Mouse (Mus musculus) forebrain, embryonic 11.5 days (tissue): ENCODE measurements around the gene Pcare. TPM values are rescaled to one million over a fixed set of nuclear protein-coding genes. Genes with fewer than 3 reads are reported as not detected.

ENCODE experiments used
- ATAC-seq: fragments of 200-750 bp; cut with Nextera tagmentation; replicated peaks from 2 replicates; pipeline ENCODE4 v1.8.0; 2017; ENCODE audit warnings: moderate TSS enrichment; ENCODE audit not compliant: low FRiP score
- DNase-seq: peaks from one replicate; pipeline ENCODE4 v3.0.0-alpha.2; 2017; ENCODE audit warnings: low spot score
- H3K27ac ChIP-seq: fragments of 300-500 bp; sonication (generic); 2 replicates; pipeline ENCODE4 v1.5.1; 2014; ENCODE audit warnings: low read depth, low read length
- H3K27me3 ChIP-seq: fragments of 300-500 bp; sonication (generic); 2 replicates; pipeline ENCODE4 v1.6.1; 2014; ENCODE audit warnings: mild to moderate bottlenecking, low read length, mixed read lengths; ENCODE audit not compliant: control insufficient read depth, insufficient read depth
- H3K36me3 ChIP-seq: fragments of 300-500 bp; sonication (generic); 2 replicates; pipeline ENCODE4 v1.6.1; 2014; ENCODE audit warnings: mild to moderate bottlenecking, low read length, moderate library complexity, mixed read lengths; ENCODE audit not compliant: control insufficient read depth, insufficient read depth
- H3K4me1 ChIP-seq: fragments of 300-500 bp; sonication (generic); replicated peaks from 2 replicates; pipeline ENCODE4 v1.6.1; 2014; ENCODE audit warnings: low read length, mixed read lengths; ENCODE audit not compliant: control insufficient read depth, insufficient read depth
- H3K4me2 ChIP-seq: fragments of 300-500 bp; sonication (generic); 2 replicates; pipeline ENCODE4 v1.6.1; 2014; ENCODE audit warnings: low read depth, mild to moderate bottlenecking, low read length, moderate library complexity, mixed read lengths; ENCODE audit not compliant: severe bottlenecking
- H3K4me3 ChIP-seq: fragments of 300-500 bp; sonication (generic); 2 replicates; pipeline ENCODE4 v1.5.1; 2014; ENCODE audit warnings: low read depth, low read length
- H3K9ac ChIP-seq: fragments of 300-500 bp; sonication (generic); 2 replicates; pipeline ENCODE4 v1.6.1; 2014; ENCODE audit warnings: low read length
- H3K9me3 ChIP-seq: fragments of 300-500 bp; sonication (generic); 2 replicates; pipeline ENCODE4 v1.6.1; 2016; ENCODE audit warnings: low read length, mixed read lengths; ENCODE audit not compliant: control insufficient read depth
- WGBS: fragments of 180-500 bp; shearing (Covaris S2); extraction: QIAGEN DNeasy Blood & Tissue Kit; methylation state at CpG from one replicate; pipeline ENCODE4 v1.1.7; 2014; 5-methylcytosine and 5-hydroxymethylcytosine counted together
- polyA plus RNA-seq: library from polyadenylated mRNA; unstranded; fragments of >200 nt; fragmentation: Nextera tagmentation; extraction: Ambion mirVana; gene quantifications from 2 replicates; pipeline ENCODE4 v1.2.1, GENCODE M21; 2014

The Pcare gene
- polyA plus RNA-seq, 1 experiment from 2014 or later = not detected

GRCm38 (mm10) chr17:71717881-71718625, 34.6 kb downstream of the Pcare start:
- no peak for DNase-seq
- Histone ChIP-seq H3K4me3 (no peak overlapping the region), H3K4me1 (no peaks in the 10 kb centered on the region), H3K9ac (no peak overlapping the region), H3K36me3 (no peaks in the 10 kb centered on the region), H3K27me3 (no peaks in the 10 kb centered on the region), H3K9me3 (no peaks in the 10 kb centered on the region), H3K4me2 (no peak overlapping the region), H3K27ac (no peak overlapping the region)
- 91% methylated on average over 8 of the region's 8 CpGs for WGBS
- no peak for ATAC-seq

- no peak for ATAC-seq
- no peaks in the 10 kb centered on the region for H3K9me3 ChIP-seq
- 74% methylated on average over 3 of the region's 3 CpGs for WGBS
- H3K9ac ChIP-seq = no peak overlapping the region
- no peak overlapping the region for H3K4me3 ChIP-seq
- no peak for DNase-seq
- H3K4me1 ChIP-seq = no peaks in the 10 kb centered on the region
- no peaks in the 10 kb centered on the region for H3K27me3 ChIP-seq
- H3K27ac ChIP-seq = no peak overlapping the region
- no peaks in the 10 kb centered on the region for H3K36me3 ChIP-seq
- H3K4me2 ChIP-seq = no peak overlapping the region
These were observed 37.7 kb downstream of the Pcare start for GRCm38 (mm10) chr17:71715034-71715433.

- H3K4me2 ChIP-seq = no peak overlapping the region
- ATAC-seq (no peak), DNase-seq (no peak)
- no peak overlapping the region for H3K4me3 ChIP-seq
- no peaks in the 10 kb centered on the region for H3K36me3 ChIP-seq
- no peak overlapping the region for H3K27ac ChIP-seq
- no peaks in the 10 kb centered on the region for H3K27me3 ChIP-seq
- no peak overlapping the region for H3K9ac ChIP-seq
- no peaks in the 10 kb centered on the region for H3K4me1 ChIP-seq
- 85% methylated on average over 6 of the region's 6 CpGs for WGBS
- H3K9me3 ChIP-seq = no peaks in the 10 kb centered on the region
These were observed 40.4 kb downstream of the Pcare start for GRCm38 (mm10) chr17:71712279-71712678.

- DNase-seq (no peak), ATAC-seq (no peak)
- H3K4me3 ChIP-seq = no peak overlapping the region
- no peaks in the 10 kb centered on the region for H3K36me3 ChIP-seq
- 55% methylated on average over 4 of the region's 4 CpGs for WGBS
- no peaks in the 10 kb centered on the region for H3K9me3 ChIP-seq
- H3K4me2 ChIP-seq = no peak overlapping the region
- H3K4me1 ChIP-seq = no peaks in the 10 kb centered on the region
- no peak overlapping the region for H3K27ac ChIP-seq
- no peaks in the 10 kb centered on the region for H3K27me3 ChIP-seq
- no peak overlapping the region for H3K9ac ChIP-seq
These were observed 45.0 kb downstream of the Pcare start for GRCm38 (mm10) chr17:71707715-71708114.

GRCm38 (mm10) chr17:71705550-71706480, 46.9 kb downstream of the Pcare start:
- no peak for ATAC-seq
- Histone ChIP-seq H3K27ac (no peak overlapping the region), H3K9me3 (no peaks in the 10 kb centered on the region), H3K4me2 (no peak overlapping the region), H3K36me3 (no peaks in the 10 kb centered on the region), H3K27me3 (no peaks in the 10 kb centered on the region), H3K9ac (no peak overlapping the region), H3K4me3 (no peak overlapping the region), H3K4me1 (no peaks in the 10 kb centered on the region)
- 90% methylated on average over 14 of the region's 14 CpGs for WGBS
- DNase-seq = no peak

- Histone ChIP-seq H3K4me3 (no peak overlapping the region), H3K4me2 (no peak overlapping the region), H3K36me3 (no peaks in the 10 kb centered on the region), H3K27me3 (no peaks in the 10 kb centered on the region), H3K27ac (no peak overlapping the region), H3K9me3 (no peaks in the 10 kb centered on the region), H3K9ac (no peak overlapping the region), H3K4me1 (no peaks in the 10 kb centered on the region)
- ATAC-seq (no peak), DNase-seq (no peak)
- 72% methylated on average over 1 of the region's 1 CpGs for WGBS
These were observed 47.6 kb downstream of the Pcare start for GRCm38 (mm10) chr17:71705113-71705512.

GRCm38 (mm10) chr17:71698619-71698956, 54.1 kb downstream of the Pcare start:
- 89% methylated on average over 11 of the region's 11 CpGs for WGBS
- DNase-seq = no peak

GRCm38 (mm10) chr17:71697896-71698618, 54.6 kb downstream of the Pcare start:
- H3K9me3 ChIP-seq = no peaks in the 10 kb centered on the region
- ATAC-seq (no peak), DNase-seq (no peak)
- H3K27me3 ChIP-seq = no peaks in the 10 kb centered on the region
- WGBS = 83% methylated on average over 11 of the region's 11 CpGs
- no peak overlapping the region for H3K4me3 ChIP-seq
- H3K4me2 ChIP-seq = no peak overlapping the region
- H3K27ac ChIP-seq = no peak overlapping the region
- H3K36me3 ChIP-seq = no peaks in the 10 kb centered on the region
- no peaks in the 10 kb centered on the region; the same call in 1 of the 2 replicates for H3K4me1 ChIP-seq
- H3K9ac ChIP-seq = no peak overlapping the region

More at GRCm38 (mm10) chr17:71698619-71698956, 54.1 kb downstream of the Pcare start:
- Histone ChIP-seq H3K4me3 (no peak overlapping the region), H3K36me3 (no peaks in the 10 kb centered on the region), H3K4me1 (no peaks in the 10 kb centered on the region), H3K27ac (no peak overlapping the region), H3K4me2 (no peak overlapping the region), H3K9ac (no peak overlapping the region), H3K9me3 (no peaks in the 10 kb centered on the region), H3K27me3 (no peaks in the 10 kb centered on the region)
- ATAC-seq = no peak
